Mouse (Mus musculus) cerebellum, adult 2 months (tissue): ENCODE data around the gene Shank2.

ENCODE experiments used
- CTCF ChIP-seq: fragments of 200-500 bp; IDR thresholded peaks from 2 replicates; pipeline ENCODE4 v1.5.1; 2011; ENCODE audit warnings: low read depth, mild to moderate bottlenecking, control low read depth, low read length, moderate library complexity, borderline replicate concordance; ENCODE audit not compliant: insufficient read depth
- POLR2A ChIP-seq: fragments of 200-500 bp; IDR thresholded peaks from 2 replicates; pipeline ENCODE4 v1.6.1; 2011; ENCODE audit warnings: low read length, control low read depth, borderline replicate concordance; ENCODE audit not compliant: insufficient read depth

DNA sequence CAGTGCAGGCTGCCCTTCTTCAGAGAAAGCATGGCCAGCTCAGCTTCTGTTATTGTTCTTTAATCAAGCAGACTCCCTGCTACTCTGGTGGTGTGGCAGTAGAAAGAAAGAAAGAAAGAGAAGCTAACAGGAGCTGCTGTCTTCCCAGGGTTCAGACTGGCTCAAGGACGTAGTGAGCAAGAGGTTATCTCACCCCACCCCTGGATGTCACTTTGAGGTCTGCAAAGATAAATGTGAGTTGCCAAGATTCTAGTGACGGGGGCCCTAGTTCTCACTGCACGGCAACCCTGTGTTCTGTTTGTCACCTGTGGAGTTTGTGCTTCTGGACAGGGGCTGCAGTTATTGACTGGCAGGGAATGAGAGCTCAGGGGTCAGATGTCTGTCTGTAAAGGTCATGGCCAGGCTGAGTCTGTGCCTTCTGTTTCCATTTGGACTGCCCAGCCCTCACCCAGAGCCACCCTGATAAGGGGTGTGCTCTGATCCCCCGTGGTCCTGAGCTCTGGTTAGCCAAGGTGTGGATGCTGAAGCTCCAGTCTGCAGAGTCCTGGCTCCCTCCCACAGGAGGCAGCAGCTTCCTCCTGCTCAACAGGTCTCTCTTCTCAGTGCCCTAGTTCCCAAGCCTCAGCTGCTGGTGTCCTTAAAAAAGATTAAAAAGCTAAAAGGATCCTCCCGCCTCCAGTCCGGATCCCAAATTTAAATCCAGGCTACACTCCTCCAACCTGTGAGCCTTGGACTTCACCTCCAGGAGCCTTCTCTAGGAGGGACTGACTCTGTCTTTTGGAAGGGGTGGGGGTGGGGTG, 238.0 kb downstream of the Shank2 start:
- TF ChIP-seq CTCF (no peak), POLR2A (no peak)
